Mouse (Mus musculus) brain, embryonic 14.5 days (tissue): ENCODE data around the gene Pigm.

ENCODE experiments used
- CTCF ChIP-seq: fragments of 200-500 bp; IDR thresholded peaks from 2 replicates; pipeline ENCODE4 v1.5.1; 2012; ENCODE audit warnings: inconsistent platforms, mild to moderate bottlenecking, moderate library complexity, borderline replicate concordance; ENCODE audit not compliant: insufficient read depth, insufficient read length; ENCODE audit errors: extremely low read depth
- POLR2A ChIP-seq: fragments of 200-500 bp; IDR thresholded peaks from 2 replicates; pipeline ENCODE4 v1.6.1; 2012; ENCODE audit warnings: mild to moderate bottlenecking, inconsistent platforms, borderline replicate concordance; ENCODE audit not compliant: poor library complexity, insufficient read depth, insufficient read length, severe bottlenecking; ENCODE audit errors: extremely low read depth

DNA sequence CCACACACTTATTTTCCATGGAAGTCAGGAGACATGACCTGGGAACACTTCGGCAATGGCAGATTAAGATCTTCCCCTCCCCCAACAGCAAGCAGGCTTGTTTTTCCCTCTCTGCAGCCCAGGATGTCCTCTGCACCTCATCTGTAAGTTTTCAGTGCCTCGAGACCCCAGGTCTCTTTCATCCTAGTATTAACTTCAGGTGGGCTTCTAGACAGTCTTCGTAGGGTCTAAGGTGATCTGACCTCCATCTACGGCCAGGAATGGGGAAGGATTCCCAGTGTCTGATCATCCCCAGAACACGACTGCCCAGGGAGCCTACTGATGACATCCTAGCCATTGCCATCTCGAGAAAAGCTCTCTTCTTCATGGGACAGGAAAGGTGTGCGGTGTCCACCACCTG lies 47.9 kb upstream of the Pigm start:
- no peak for TF ChIP-seq CTCF
- no peak for TF ChIP-seq POLR2A
